Mouse (Mus musculus): ENCODE data around the gene Gm39566.

The Gm39566 gene

GRCm38 (mm10) chr11:69761868-69762267, 53.2 kb downstream of the Gm39566 start, which contains the start of gene Slc35g3:
Slc35g3 (minus strand) TSS chr11:69761968.
- DNase-seq (ENCODE audit: low read depth, low spot score) = no peak
